Mouse (Mus musculus): ENCODE results near the gene Sgtb.

DNA sequence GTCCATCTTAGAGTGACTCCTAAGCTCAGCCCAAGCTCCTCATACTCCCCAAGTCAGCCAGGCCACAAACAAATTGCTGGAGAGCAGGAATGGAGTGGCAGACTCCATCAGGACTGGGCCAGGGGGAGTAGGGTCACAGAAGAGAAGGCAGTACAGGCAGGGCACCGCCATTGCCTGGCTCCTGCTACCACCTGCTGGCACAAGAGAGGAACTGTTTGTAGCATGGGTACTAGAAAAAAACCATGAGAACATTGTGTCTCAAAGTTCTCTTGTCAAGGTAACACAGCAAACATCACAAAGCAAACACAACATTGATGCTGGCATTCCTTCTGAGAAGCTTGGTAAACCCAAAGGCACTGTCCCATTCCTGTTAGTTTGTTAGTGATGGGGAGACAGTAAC lies 20.2 kb upstream of the Sgtb start:
- TF ChIP-seq POLR2A (IDR thresholded peaks at IDR 0.05; ENCODE audit: control insufficient read depth, extremely low read depth, insufficient read depth, low read length, poor library complexity) (no peak), CTCF (IDR thresholded peaks at IDR 0.05; ENCODE audit: borderline replicate concordance, control insufficient read depth, extremely low read depth, insufficient read depth, low read length, poor library complexity) (peak; percentile 72; the same call in 1 of the 2 replicates)

All from thymus, adult 2 months (tissue).